ENCODE assay signal across 18 mouse cellular contexts in genomic region chr2:154432696-154433095, GRCm38 (mm10).
"Had no signal": no experiment of that assay in that cellular context is flagged by ENCODE, and none has a peak within 500 bp of the region (broad histone marks: within the 10 kb centered on the region; RNA-seq: fewer than 3 reads in every experiment).

No protein-coding gene starts in this region.

- DNase-seq: liver; liver, embryonic 13.5 days; lung, embryonic 14.5 days; right cerebral cortex, adult 18-20 months; right cerebral cortex, postnatal 14 days; right cerebral cortex, postnatal 4 days; thymus, adult 18-20 months; thymus, postnatal 36 days had no signal

- H3K27me3 ChIP-seq: kidney, embryonic 15.5 days; midbrain, embryonic 12.5 days; midbrain, embryonic 15.5 days; neural tube, embryonic 12.5 days; neural tube, embryonic 15.5 days had no signal

- H3K4me3 ChIP-seq: kidney, embryonic 15.5 days; limb, embryonic 10.5 days; limb, embryonic 13.5 days; liver, embryonic 13.5 days; midbrain, embryonic 12.5 days; midbrain, embryonic 15.5 days; neural tube, embryonic 12.5 days; neural tube, embryonic 15.5 days had no signal

- ATAC-seq: intestine, postnatal 0 days; lung, postnatal 0 days; midbrain, embryonic 15.5 days had no signal

- H3K9me3 ChIP-seq: kidney, embryonic 15.5 days; limb, embryonic 10.5 days; limb, embryonic 13.5 days; liver, embryonic 13.5 days; midbrain, embryonic 12.5 days; midbrain, embryonic 15.5 days; neural tube, embryonic 12.5 days; neural tube, embryonic 15.5 days had no signal

- H3K4me2 ChIP-seq: kidney, embryonic 15.5 days; limb, embryonic 13.5 days; liver, embryonic 13.5 days; lung, embryonic 14.5 days; midbrain, embryonic 12.5 days; midbrain, embryonic 15.5 days; neural tube, embryonic 12.5 days; neural tube, embryonic 15.5 days had no signal

- H3K9ac ChIP-seq: kidney, embryonic 15.5 days; limb, embryonic 13.5 days; liver, embryonic 13.5 days; lung, embryonic 14.5 days; midbrain, embryonic 12.5 days; midbrain, embryonic 15.5 days; neural tube, embryonic 12.5 days; neural tube, embryonic 15.5 days had no signal

- H3K36me3 ChIP-seq: kidney, embryonic 15.5 days; limb, embryonic 10.5 days; limb, embryonic 13.5 days; liver, embryonic 13.5 days; midbrain, embryonic 12.5 days; midbrain, embryonic 15.5 days; neural tube, embryonic 12.5 days; neural tube, embryonic 15.5 days had no signal

- H3K27ac ChIP-seq: kidney, embryonic 15.5 days; limb, embryonic 10.5 days; limb, embryonic 13.5 days; liver, embryonic 13.5 days; macrophage; midbrain, embryonic 15.5 days; neural tube, embryonic 12.5 days; neural tube, embryonic 15.5 days had no signal
